Mouse (Mus musculus) forebrain, embryonic 13.5 days (tissue): ENCODE measurements around the gene Dennd1a. TPM values are rescaled to one million over a fixed set of nuclear protein-coding genes. Genes with fewer than 3 reads are reported as not detected.

Source experiments
- ATAC-seq: fragments of 200-750 bp; cut with Nextera tagmentation; 2 replicates; pipeline ENCODE4 v1.8.0; 2017
- H3K27ac ChIP-seq: fragments of 300-500 bp; sonication (generic); 2 replicates; pipeline ENCODE4 v1.5.1; 2015; ENCODE audit warnings: inconsistent platforms, mild to moderate bottlenecking, moderate library complexity
- H3K27me3 ChIP-seq: fragments of 300-500 bp; sonication (generic); 2 replicates; pipeline ENCODE4 v1.6.1; 2015; ENCODE audit warnings: mild to moderate bottlenecking, inconsistent platforms
- H3K36me3 ChIP-seq: fragments of 300-500 bp; sonication (generic); 2 replicates; pipeline ENCODE4 v1.6.1; 2015; ENCODE audit warnings: mild to moderate bottlenecking, inconsistent platforms; ENCODE audit not compliant: poor library complexity, severe bottlenecking
- H3K4me1 ChIP-seq: fragments of 300-500 bp; sonication (generic); 2 replicates; pipeline ENCODE4 v1.6.1; 2015; ENCODE audit warnings: inconsistent platforms
- H3K4me2 ChIP-seq: fragments of 300-500 bp; sonication (generic); 2 replicates; pipeline ENCODE4 v1.6.1; 2015; ENCODE audit warnings: inconsistent platforms, mild to moderate bottlenecking, moderate library complexity
- H3K4me3 ChIP-seq: fragments of 300-500 bp; sonication (generic); 2 replicates; pipeline ENCODE4 v1.5.1; 2015; ENCODE audit warnings: mild to moderate bottlenecking, inconsistent platforms
- H3K9ac ChIP-seq: fragments of 300-500 bp; sonication (generic); 2 replicates; pipeline ENCODE4 v1.6.1; 2015; ENCODE audit warnings: mild to moderate bottlenecking, inconsistent platforms
- H3K9me3 ChIP-seq: fragments of 300-500 bp; sonication (generic); replicated peaks from 2 replicates; pipeline ENCODE4 v1.6.1; 2016; ENCODE audit warnings: inconsistent platforms
- WGBS: fragments of 180-500 bp; shearing (Covaris S2); methylation state at CpG from one replicate; pipeline ENCODE4 v1.1.7; 2015; 5-methylcytosine and 5-hydroxymethylcytosine counted together
- polyA plus RNA-seq: library from polyadenylated mRNA; unstranded; fragments of >200 nt; fragmentation: Nextera tagmentation; extraction: Ambion mirVana; gene quantifications from 2 replicates; pipeline ENCODE4 v1.2.1, GENCODE M21; 2015

Dennd1a gene
- polyA plus RNA-seq, 1 experiment from 2014 or later, result 17.7 TPM

DNA sequence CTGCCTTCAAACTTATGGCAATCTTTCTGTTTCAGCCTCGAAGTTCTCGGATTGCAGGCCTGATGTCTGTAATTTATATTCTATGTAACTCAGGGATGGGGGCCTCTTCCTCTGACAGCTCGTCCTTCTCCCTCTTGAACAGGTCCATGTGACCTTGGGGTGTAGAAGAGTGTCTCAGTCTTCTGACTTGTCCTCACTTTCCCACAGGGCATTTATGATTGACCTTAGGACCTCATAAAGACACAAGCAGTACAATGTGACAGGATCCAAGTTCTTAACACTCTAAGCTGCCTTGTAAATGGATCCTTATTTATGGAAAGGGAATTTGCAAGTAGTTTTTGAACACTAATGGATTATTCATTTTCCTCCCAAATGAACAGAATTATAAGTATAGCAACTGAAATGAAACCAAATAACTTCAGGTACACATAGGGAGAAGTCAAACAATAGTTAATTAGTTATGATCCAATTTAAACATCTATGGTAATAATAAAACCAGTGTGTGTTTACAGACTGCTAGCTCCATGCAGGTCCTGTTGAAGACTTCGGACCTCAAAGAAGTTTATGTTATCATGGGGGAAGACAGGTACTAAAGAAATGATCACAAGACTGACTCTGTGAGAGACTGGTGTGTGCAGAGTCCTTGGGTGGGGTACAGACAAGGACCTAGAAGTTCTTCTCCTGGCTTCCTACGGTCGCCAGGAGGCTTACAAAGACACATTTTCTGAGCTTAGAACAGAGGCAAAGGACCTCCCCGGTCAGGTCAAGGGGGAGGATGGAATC is 448.8 kb downstream of the Dennd1a start:
- H3K27me3 ChIP-seq, result no peaks in the 10 kb centered on the region
- H3K4me2 ChIP-seq, result no peak overlapping the region
- no peak overlapping the region for H3K27ac ChIP-seq
- H3K4me3 ChIP-seq, result no peak overlapping the region
- H3K4me1 ChIP-seq, result peaks cover 25% of the 10 kb centered on the region
- WGBS, result 89% methylated on average over 7 of the region's 7 CpGs
- peaks cover 13% of the 10 kb centered on the region; the same call in 1 of the 2 replicates for H3K36me3 ChIP-seq
- H3K9ac ChIP-seq, result no peak overlapping the region
- H3K9me3 ChIP-seq, result no peaks in the 10 kb centered on the region
- ATAC-seq, result no peak

DNA sequence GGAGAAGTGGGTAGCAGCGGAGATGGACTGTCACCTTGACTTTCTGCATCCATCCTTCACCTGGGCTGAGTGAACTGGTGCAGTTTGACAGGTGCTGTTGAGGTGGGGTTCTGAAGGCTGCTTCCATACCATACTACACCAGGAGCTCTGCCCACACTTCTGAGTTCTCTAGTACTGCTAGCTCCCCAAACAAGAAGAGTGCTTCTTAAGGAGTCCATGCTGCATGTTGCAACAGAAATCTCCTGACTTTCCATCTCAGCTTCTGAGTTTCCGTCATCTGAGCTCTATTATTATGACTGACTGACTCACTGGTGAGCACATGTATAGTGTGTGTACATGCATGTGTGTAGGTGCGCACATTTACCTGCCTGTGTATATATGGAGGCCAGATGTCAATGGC is 449.6 kb downstream of the Dennd1a start:
- H3K4me3 ChIP-seq, result no peak overlapping the region
- no peak overlapping the region for H3K4me2 ChIP-seq
- no peaks in the 10 kb centered on the region for H3K9me3 ChIP-seq
- H3K27me3 ChIP-seq, result no peaks in the 10 kb centered on the region
- H3K4me1 ChIP-seq, result peaks cover 22% of the 10 kb centered on the region
- H3K36me3 ChIP-seq, result peaks cover 13% of the 10 kb centered on the region; the same call in 1 of the 2 replicates
- ATAC-seq, result no peak
- H3K27ac ChIP-seq, result no peak overlapping the region
- H3K9ac ChIP-seq, result no peak overlapping the region
- WGBS, result 88% methylated on average over 3 of the region's 3 CpGs

- Histone ChIP-seq H3K27me3 (no peaks in the 10 kb centered on the region), H3K27ac (no peak overlapping the region), H3K9me3 (no peaks in the 10 kb centered on the region), H3K36me3 (peaks cover 13% of the 10 kb centered on the region; the same call in 1 of the 2 replicates), H3K9ac (no peak overlapping the region), H3K4me1 (peaks cover 22% of the 10 kb centered on the region), H3K4me3 (no peak overlapping the region), H3K4me2 (no peak overlapping the region)
- WGBS, result 93% methylated on average over 3 of the region's 3 CpGs
- ATAC-seq, result no peak
Measured at GRCm38 (mm10) chr2:37836926-37837325, 450.3 kb downstream of the Dennd1a start.

DNA sequence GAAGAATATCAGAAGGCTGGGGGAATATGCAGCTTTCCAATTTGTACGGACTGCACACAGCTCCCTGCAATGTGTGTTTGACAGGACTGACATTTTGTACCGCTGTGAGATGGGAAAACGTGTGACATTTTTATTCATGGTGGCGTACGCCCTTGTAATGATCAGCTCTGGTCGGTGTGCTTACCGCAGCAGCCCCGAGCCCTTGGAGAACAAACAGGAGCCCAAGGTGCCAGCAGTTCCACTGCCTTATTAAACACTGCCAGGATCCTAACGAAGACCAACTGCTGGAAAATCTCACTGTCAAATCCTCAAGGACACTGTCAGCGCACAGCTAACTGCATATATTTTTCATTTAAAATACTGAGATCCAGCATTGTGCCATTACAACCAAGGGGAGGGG is 454.9 kb downstream of the Dennd1a start:
- Histone ChIP-seq H3K4me1 (peaks cover 48% of the 10 kb centered on the region), H3K9ac (no peak overlapping the region), H3K4me2 (no peak overlapping the region), H3K36me3 (peaks cover 10% of the 10 kb centered on the region; the same call in 1 of the 2 replicates), H3K27ac (peak overlapping the region; percentile 32), H3K4me3 (no peak overlapping the region), H3K27me3 (no peaks in the 10 kb centered on the region), H3K9me3 (no peaks in the 10 kb centered on the region)
- ATAC-seq, result no peak
- 48% methylated on average over 10 of the region's 10 CpGs for WGBS

- H3K4me3 ChIP-seq, result no peak overlapping the region
- H3K27ac ChIP-seq, result peak overlapping the region; percentile 76
- H3K9me3 ChIP-seq, result no peaks in the 10 kb centered on the region
- H3K4me2 ChIP-seq, result peak overlapping the region; percentile 6; the same call in 1 of the 2 replicates
- H3K27me3 ChIP-seq, result no peaks in the 10 kb centered on the region
- H3K4me1 ChIP-seq, result peaks cover 48% of the 10 kb centered on the region
- ATAC-seq, result peak; percentile 81
- peak overlapping the region; percentile 7 for H3K9ac ChIP-seq
- WGBS, result 8% methylated on average over 9 of the region's 9 CpGs
- H3K36me3 ChIP-seq, result peaks cover 4% of the 10 kb centered on the region; the same call in 1 of the 2 replicates
Measured at GRCm38 (mm10) chr2:37829758-37830275, 457.4 kb downstream of the Dennd1a start.

DNA sequence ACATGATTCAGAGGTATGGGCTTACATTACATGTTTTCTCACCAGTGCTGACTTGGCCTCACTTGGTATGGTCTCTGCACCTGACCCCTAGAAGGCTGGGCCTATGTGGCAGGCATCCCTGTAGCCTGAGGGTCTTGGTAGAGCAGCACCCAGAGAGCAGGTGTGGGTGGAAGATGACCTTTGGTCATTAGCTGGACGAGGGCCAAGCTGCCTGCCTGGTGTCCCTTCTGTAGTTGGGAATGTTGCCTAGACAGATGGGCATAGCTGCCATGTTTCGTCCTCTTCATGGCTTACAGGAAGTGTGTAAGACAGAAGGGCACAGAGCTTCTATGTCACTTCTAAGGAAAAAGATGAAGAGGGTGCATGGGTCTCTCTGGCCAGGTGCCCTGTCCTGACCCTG is 463.4 kb downstream of the Dennd1a start:
- Histone ChIP-seq H3K4me3 (no peak overlapping the region), H3K4me2 (no peak overlapping the region), H3K4me1 (peaks cover 37% of the 10 kb centered on the region), H3K27me3 (no peaks in the 10 kb centered on the region), H3K9me3 (no peaks in the 10 kb centered on the region), H3K9ac (no peak overlapping the region), H3K27ac (no peak overlapping the region), H3K36me3 (peaks cover 4% of the 10 kb centered on the region; the same call in 1 of the 2 replicates)
- WGBS, result 91% methylated on average over 2 of the region's 2 CpGs
- ATAC-seq, result no peak

GRCm38 (mm10) chr2:37822122-37822521 is 465.1 kb downstream of the Dennd1a start:
- Histone ChIP-seq H3K36me3 (peaks cover 4% of the 10 kb centered on the region; the same call in 1 of the 2 replicates), H3K9ac (no peak overlapping the region), H3K4me3 (no peak overlapping the region), H3K4me1 (peaks cover 43% of the 10 kb centered on the region), H3K9me3 (no peaks in the 10 kb centered on the region), H3K27me3 (no peaks in the 10 kb centered on the region), H3K27ac (no peak overlapping the region), H3K4me2 (no peak overlapping the region)
- ATAC-seq, result no peak
- 53% methylated on average over 5 of the region's 5 CpGs for WGBS

DNA sequence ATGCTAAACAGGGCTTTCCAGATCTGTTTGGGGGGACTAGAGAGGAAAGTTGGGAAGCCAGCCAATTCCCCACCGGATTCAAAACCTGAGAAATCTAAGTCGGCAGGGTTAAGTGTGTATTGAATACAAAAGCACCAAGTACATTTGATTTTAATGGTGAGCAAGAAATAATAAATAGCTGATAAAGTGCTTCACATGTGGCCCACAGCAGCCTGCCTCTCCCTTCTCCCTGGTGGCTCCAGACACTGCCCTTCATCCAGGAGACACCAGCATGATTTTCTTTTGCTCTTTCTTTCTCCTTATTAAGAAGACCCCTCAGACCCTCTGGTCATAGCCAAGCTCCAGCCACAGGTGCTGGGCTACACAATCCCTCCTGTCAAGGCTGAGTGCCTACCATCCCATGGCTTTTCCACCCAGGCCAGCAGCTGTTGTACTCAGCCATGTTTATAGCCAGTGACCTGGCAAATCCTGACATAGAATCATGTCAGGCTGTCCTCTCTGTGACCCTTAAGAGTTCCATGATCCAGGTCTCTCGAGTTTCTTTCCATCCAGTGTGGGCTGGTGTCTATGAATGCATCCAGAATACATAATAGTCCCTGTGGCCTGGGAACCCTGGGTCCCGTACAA is 467.6 kb downstream of the Dennd1a start:
- no peaks in the 10 kb centered on the region for H3K27me3 ChIP-seq
- WGBS, result 25% methylated on average over 4 of the region's 4 CpGs
- 0 out of 2 replicates have a peak, but pooled peaks have one; percentile 3 for ATAC-seq
- H3K4me1 ChIP-seq, result peaks cover 61% of the 10 kb centered on the region
- H3K9ac ChIP-seq, result peak overlapping the region; percentile 47; the same call in 1 of the 2 replicates
- peak overlapping the region; percentile 30; the same call in 1 of the 2 replicates for H3K4me2 ChIP-seq
- H3K9me3 ChIP-seq, result no peaks in the 10 kb centered on the region
- H3K4me3 ChIP-seq, result no peak overlapping the region
- H3K27ac ChIP-seq, result peak overlapping the region; percentile 91
- H3K36me3 ChIP-seq, result no peaks in the 10 kb centered on the region; the same call in 1 of the 2 replicates

GRCm38 (mm10) chr2:37818761-37819525 is 468.2 kb downstream of the Dennd1a start:
- H3K27me3 ChIP-seq, result no peaks in the 10 kb centered on the region
- H3K27ac ChIP-seq, result peak overlapping the region; percentile 91
- under 1% methylated on average over 5 of the region's 5 CpGs for WGBS
- no peak overlapping the region for H3K4me3 ChIP-seq
- ATAC-seq, result peak; percentile 63
- H3K9ac ChIP-seq, result peak overlapping the region; percentile 47
- peak overlapping the region; percentile 30 for H3K4me2 ChIP-seq
- no peaks in the 10 kb centered on the region for H3K9me3 ChIP-seq
- peaks cover 61% of the 10 kb centered on the region for H3K4me1 ChIP-seq
- H3K36me3 ChIP-seq, result peaks cover 2% of the 10 kb centered on the region; the same call in 1 of the 2 replicates

GRCm38 (mm10) chr2:37815676-37816075 is 471.5 kb downstream of the Dennd1a start:
- Histone ChIP-seq H3K27ac (no peak overlapping the region), H3K4me3 (no peak overlapping the region), H3K27me3 (no peaks in the 10 kb centered on the region), H3K36me3 (peaks cover 17% of the 10 kb centered on the region; the same call in 1 of the 2 replicates), H3K4me2 (no peak overlapping the region), H3K9me3 (no peaks in the 10 kb centered on the region), H3K9ac (no peak overlapping the region), H3K4me1 (peaks cover 67% of the 10 kb centered on the region)
- ATAC-seq, result peak; percentile 43
- 8% methylated on average over 3 of the region's 3 CpGs for WGBS

- no peaks in the 10 kb centered on the region for H3K27me3 ChIP-seq
- H3K4me3 ChIP-seq, result no peak overlapping the region
- H3K4me2 ChIP-seq, result no peak overlapping the region
- WGBS, result 78% methylated on average over 8 of the region's 8 CpGs
- peaks cover 21% of the 10 kb centered on the region; the same call in 1 of the 2 replicates for H3K36me3 ChIP-seq
- no peaks in the 10 kb centered on the region for H3K9me3 ChIP-seq
- ATAC-seq, result no peak; the same call in 1 of the 2 replicates
- H3K4me1 ChIP-seq, result peaks cover 59% of the 10 kb centered on the region
- H3K9ac ChIP-seq, result no peak overlapping the region
- no peak overlapping the region; the same call in 1 of the 2 replicates for H3K27ac ChIP-seq
Measured at GRCm38 (mm10) chr2:37814820-37815361, 472.3 kb downstream of the Dennd1a start.
